Mouse (Mus musculus): ENCODE measurements around the gene Ctdspl. TPM values are rescaled to one million over a fixed set of nuclear protein-coding genes. Genes with fewer than 3 reads are reported as not detected.

The Ctdspl gene
- polyA plus RNA-seq, 1 experiment = 42.4 TPM

DNA sequence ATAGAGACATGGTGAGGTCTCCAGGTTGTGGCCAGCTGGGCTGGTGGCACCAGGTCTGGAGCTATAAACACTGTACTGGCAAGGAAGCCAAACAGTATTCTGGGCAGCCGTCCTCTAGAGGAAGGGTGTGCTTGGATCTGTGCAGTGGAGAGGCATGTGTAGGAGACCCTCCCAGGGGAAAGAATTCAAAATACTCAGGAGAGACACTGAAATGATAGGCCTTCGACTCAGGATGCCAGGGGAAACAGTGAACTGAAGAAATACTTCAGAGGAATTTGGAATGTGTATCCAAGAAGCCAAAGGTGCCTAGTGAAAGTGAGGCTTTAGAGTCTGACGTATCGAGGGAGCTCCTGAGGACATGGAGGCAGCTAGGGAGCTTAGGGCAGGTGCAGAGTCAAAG lies 23.4 kb downstream of the Ctdspl start:
- DNase-seq (ENCODE audit: low read depth) = no peak

DNA sequence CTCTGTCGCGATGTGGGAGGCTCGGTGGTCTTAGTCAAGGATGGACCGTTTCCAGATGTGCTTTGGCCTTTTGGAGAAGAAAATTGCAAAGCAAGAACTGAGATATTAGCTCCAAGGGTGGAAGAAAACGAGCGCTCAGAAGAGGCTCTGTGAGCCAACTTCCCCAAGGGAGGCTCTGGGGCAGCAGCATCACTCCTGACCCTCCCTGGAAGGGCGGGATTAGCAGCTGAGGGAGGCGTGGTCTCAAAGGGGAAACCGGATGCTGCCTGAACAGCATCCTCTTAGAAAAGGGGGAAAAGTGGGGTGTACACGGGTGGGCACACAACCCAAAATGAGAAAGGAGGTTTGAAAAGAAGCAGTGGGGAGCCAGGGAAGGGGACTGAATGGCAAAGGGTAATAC lies 23.8 kb downstream of the Ctdspl start:
- DNase-seq (ENCODE audit: low read depth) = no peak

DNA sequence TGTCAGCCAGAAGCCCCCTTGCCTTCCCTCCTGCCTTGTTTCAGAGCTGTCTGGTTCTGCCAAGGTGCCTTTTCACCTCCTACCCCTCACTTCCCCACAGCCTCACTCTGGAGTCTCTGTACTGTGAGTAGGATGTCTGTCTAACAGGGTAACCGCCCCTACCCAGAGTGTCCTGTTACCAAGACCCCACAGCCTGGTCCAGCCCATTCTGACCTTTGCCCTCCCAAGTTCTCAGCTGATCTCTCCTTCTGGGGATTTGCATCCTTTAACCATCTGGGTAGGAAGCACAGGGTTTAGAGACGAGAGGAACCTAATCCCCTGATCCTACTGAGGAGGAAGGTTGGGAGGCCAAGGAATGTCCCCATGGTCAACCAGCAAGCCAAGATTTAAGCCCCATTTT lies 24.5 kb downstream of the Ctdspl start:
- no peak for DNase-seq (ENCODE audit: low read depth)

DNA sequence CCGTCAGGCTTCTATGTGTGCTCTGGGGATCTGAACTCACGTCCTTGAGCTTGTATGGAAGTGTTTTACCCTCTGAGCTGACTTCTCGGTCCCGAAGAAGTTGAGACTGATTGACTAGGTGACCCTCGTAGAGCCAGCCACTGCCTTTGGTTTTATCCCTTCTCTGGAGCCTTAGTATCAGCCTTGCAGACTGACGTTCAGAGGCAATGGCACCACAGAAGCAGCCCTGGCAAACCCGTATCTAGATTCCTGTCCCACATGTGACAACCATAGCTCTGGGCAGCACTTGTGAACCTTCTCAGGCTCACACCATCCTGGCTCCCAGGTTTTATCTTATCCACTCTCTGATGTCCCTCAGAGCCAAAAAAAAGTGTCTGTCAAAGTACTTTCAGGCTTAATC lies 25.1 kb downstream of the Ctdspl start:
- DNase-seq (ENCODE audit: low read depth) = no peak

DNA sequence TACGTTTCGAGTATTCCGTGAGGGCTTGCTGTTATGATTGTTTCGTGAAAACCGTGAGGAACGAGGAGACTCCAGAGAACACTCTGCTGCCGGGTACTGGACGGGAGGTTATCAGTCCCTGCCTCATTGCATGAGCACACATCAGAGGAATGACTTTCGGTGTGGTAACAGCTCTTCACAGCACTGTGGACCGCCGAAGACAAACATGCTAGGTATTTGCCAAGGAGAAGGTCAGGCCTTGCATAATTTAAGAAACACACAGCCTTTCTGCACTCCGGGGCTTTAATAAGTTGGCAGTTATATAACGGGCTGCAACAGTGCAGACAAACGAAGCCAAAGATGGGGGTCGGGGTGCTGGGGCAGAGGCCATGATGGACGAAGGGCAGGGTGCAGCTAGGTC lies 25.9 kb downstream of the Ctdspl start:
- DNase-seq (ENCODE audit: low read depth) = no peak

DNA sequence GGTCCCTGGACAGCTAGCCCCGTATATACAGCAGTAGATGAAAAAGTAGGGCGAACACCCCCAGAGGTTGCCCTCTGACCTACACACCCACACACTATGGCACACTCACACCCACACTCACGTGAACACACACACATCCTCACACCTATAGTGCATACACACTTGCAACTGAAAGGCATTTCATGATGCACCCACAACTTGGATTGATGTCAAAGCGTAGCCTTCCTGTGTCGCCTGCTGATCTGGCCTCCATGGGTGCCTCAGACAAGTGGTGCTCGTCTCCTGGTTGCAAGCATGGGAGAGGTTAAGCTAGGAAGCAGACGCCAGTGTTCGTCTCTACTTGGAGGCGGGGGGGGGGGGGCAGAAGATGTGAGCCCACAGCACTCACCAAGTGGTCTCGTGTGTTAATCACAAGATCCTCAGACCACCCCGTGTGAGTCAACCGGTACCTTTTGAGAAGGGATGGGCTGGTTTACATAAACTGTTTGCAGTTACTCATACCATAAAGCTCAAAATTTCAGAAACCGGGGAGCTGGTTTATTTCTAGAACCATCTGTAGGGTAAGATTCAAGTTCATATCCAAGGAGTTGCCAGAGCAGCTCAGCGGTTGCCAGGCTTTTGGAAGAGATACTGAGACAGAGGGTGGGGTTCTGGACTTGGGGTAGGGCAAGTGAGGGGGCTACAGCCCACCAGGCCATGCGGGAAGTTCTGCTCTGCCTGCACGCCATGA lies 27.4 kb downstream of the Ctdspl start:
- DNase-seq (ENCODE audit: low read depth) = no peak

DNA sequence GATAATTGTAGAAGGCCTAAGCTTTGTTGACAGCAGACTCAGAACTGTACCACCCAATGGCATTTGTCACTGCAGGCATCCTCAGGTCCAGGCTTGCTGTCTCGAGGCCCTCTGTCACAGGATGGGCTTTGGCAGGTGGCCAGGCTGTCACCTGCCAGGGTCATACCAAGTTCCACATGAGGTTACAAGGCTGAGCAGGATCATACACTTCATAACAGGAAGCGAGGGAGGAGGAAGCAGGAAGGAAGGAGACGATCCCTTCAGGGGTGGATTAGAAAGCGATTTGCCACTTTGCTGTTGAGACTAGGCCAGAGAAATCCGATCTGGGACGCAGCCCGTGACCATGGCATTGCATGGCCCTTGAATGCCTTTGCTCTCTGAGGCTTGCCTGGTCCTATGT lies 32.5 kb downstream of the Ctdspl start:
- no peak for DNase-seq (ENCODE audit: low read depth)

DNA sequence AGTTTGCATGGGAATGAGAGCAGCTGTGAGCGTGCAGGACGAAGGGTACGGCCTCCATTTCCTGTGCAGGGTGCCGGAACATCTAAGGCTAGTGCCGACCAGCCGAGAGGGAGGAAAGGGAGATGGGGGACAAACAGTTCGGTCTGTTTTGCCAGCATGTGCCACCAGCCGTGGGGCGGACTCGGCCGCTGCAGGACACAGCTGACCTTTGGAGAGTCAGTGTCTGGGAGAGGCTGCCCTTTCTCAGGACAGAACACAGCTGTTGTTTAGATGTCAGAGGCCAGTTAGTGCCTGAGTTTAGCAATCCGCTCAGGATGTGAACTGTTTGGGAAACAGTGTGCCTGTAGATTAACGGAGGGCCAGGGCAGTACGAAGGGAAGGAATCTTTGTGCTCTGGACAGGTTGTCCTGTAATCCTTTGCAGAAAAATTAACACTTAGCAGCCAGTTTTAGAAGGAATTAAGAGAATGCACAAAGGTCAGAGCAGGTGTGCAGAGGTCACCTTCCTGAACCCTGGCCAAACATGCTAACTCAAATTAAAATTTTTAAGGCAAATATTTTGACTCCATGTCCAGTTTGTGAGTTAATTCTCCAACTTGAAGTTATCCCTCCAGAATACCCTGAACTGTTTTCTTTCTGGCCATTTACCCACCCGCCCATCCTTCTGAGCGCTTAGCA lies 34.3 kb downstream of the Ctdspl start:
- no peak for DNase-seq (ENCODE audit: low read depth)

DNA sequence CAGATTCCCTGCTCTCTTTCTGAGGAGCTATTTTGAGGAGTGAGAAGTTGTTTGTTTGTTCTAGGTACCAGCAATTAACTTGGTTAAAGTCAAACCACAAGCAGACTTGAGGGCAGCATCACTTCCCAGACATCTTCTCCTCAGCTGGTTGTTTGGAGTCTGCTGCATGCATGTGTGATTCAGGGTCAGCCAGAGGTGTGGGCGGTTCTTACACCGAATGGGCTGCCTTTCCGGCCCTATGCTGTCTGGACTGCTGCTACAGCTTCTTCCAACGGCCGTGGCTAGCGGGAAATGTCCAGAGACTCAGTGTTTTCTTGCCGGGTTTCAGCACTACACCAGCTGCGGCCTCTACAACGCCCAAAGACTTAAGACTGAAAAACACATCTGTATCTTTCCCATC lies 36.9 kb downstream of the Ctdspl start:
- no peak for DNase-seq (ENCODE audit: low read depth)

DNA sequence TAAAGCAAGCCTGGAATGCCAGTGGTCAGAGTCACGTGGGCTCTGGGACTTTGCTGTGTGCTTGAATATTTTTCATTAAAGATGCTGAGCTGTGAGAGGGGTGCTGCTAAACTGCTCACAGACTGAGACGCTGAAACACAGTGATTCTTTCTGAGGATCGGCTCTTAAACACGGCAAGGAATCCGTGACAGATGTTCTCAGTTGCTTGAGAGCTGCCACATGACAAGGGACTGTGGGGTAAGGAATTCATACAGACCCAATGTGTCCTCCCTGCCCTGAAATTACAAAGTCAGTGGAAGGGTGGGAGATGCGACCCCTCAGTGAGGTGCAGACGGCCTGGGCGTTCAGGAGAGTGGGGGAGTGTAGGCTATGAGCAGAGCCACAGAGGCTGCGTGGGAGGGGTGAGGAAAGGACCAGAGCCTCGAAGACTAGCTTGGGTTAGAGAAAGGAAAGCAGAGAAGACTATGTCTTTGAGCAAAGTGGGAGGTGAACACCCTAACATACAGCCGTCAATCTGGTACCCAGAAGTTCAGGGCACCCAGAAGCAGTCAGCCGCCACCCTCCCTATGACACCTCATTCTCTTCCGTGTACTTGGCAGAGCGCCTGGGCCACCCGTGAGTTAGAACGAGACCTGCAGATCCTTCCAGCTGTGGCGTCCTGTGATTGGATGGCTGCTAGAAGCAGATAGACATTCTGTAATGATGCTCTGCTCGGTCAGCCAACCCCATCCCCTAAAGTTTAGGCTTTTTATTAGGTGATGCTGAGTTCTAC lies 38.2 kb downstream of the Ctdspl start:
- no peak for DNase-seq (ENCODE audit: low read depth)

DNA sequence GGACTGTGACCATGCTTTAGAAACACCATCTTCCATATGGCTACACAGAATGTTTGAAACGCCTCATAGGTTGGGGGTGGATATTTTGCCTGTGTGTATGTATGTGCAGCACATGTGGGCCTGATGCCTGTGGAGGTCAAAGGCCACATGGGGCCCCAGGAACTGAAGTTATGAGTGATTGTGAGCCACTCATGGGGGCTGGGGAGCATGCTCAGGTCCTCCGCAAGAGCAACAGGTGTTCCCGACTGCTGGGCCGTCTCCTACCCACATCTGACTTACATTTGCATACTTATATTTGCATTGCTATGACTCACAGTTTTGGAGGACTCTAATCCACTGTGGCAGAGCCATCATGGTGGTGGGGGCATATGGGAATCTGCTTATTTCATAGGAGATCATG lies 43.6 kb downstream of the Ctdspl start:
- DNase-seq (ENCODE audit: low read depth) = no peak

DNA sequence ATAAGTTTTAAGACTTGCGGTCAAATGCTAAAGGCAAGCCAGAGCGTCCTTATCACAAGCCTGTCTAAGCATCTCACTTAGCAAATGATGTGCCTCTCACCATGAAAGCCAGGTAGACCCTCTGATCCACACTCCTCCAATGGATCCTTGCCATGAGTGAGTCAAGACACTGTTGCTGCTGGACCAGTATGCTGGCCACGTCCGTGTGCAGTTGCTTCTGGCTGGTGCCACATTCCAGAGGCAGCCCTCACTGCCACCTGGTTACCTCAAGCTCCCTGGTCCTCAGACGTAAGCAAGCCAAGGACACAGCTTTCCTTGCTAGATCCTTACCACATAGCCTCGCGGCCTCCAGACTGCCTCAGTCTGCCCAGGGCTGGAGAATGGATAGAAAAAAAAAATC lies 46.8 kb downstream of the Ctdspl start:
- DNase-seq (ENCODE audit: low read depth) = no peak

DNA sequence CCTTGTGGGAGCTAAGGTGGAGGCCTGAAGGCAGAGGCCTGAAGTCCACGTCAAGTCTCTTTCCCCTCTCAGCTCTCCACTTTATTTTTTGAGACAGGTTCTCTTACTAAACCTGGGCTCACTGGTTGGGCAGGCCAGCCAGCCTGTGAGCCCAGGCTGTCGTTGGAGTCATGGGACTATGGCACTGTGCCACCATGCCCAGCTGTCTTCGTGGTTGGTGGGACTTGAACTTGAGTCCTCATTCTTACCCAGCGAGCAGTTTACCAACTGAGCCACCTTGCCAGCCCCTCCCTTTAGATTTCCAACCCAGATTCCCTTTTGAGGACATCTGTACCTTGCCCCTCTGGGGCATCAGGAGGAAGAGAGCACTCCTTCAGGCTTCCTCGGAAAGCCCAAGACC lies 47.3 kb downstream of the Ctdspl start:
- no peak for DNase-seq (ENCODE audit: low read depth)

DNA sequence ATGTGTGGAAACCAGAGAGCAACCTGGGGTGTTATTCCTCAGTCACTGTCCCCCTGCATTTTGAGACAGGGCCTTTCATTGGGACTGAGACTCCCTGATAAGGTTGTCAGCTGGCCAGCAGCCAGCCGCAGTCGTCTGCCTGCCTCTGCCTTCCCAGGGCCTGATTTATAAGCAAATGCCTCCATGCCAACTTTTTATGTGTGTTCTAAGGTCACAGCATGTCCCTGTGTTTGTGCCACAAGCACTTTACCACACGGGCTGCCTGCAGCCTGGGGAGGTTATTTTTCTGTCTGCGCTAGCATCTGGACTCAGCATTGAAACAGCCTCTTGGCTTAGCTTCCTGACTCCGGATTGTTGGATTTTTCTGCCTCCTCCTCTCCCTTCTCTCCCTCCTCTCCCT lies 47.9 kb downstream of the Ctdspl start:
- no peak for DNase-seq (ENCODE audit: low read depth)

DNA sequence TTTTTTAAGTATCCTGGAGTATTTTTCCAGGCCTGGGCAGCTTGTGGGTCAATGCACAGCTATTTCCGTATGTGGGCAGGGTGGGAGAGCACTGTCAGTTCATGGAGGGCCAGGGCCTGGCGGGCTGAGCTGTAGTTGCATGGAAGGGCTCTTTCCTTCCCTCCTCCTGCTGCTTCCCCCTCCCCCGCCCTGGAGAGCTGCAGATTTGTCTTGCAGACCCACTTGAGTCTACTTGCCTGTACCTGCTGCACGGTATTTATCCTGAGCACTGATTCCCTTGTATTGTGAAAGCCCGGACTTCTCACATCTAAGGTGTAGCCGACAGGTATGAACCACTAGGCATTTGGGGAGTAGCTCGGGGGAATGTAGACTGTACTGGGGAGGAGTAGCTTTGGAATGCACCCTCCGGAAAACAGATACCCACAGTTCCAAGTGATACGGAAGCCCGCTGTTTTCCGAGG lies 49.0 kb downstream of the Ctdspl start:
- DNase-seq (ENCODE audit: low read depth) = no peak

DNA sequence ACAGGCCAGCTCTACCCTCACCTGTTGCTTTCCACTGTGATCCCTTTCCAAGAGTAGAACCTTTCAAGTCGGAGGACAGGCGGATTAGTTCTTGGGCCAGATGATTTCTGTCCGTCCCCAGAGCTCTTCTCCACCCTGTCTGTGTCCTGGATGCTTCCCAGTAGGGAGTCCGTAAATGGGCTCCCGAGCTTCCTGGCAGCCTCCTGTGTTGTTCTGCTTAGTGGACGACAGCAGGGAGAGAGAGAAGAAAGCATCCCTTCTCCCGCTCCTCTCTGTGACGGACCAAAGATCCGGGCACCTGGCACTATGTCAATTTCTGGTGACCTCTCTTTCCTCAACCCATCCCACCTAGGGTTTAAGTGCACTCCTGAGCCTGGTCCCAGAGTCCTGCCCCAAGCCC lies 49.5 kb downstream of the Ctdspl start:
- DNase-seq (ENCODE audit: low read depth) = no peak

DNA sequence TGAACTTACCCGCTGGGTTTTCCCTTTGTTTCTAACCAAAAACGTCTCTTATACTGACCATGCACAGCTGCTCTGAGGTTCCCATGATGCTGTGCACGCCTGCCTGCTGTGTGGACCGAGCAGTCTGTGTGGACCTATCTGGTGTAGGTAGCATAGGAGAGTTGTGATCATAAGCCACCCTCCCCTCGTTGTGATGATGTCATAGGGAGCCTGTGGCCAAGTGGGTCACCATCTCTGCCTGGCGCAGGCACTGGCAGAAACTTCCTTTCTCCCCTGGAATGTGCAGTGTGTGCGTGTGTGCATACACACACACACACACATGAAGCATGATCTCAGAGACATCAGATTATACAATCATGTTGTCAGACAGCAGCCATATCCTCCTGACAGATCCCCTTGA lies 50.3 kb downstream of the Ctdspl start:
- DNase-seq (ENCODE audit: low read depth) = no peak

DNA sequence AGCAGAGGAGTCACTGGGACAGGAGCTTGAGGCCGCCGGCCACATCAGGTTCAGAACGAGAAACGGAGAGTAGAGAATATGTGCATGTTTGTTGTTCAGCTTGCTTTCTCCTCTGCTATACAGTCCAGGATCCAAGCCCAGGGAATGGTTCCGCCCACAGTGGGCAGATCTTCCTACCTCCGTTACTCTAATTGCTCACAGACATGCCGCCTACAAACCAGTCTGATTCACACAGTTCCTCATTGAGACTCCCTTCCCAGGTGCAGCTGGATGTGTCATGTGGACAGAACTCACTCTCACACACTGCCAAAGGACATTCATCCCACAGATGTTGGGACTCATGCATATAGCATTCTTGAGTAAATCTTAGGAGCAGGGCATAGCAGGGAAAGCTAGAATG lies 51.2 kb downstream of the Ctdspl start:
- no peak for DNase-seq (ENCODE audit: low read depth)

DNA sequence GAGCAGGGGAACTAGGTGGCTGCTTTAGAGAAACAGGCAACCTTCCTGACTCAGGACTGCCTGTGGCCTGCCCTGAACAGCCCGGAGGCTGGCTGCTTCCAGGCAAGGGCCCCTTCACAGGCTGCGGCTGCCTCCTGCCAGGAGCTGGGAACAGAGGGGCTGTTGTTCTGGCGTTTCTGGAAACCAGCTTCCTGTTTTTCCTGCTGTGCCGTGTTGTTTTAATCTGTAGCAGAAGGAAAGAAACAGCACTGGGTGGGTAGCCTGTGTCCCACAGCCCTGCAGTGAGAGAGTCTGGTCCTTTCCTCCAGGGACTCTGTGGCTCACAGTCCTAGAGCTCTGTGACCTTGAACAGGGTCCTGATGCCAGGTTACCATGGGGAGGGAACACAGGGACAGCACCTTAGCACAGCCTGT lies 54.2 kb downstream of the Ctdspl start:
- no peak for DNase-seq (ENCODE audit: low read depth)

DNA sequence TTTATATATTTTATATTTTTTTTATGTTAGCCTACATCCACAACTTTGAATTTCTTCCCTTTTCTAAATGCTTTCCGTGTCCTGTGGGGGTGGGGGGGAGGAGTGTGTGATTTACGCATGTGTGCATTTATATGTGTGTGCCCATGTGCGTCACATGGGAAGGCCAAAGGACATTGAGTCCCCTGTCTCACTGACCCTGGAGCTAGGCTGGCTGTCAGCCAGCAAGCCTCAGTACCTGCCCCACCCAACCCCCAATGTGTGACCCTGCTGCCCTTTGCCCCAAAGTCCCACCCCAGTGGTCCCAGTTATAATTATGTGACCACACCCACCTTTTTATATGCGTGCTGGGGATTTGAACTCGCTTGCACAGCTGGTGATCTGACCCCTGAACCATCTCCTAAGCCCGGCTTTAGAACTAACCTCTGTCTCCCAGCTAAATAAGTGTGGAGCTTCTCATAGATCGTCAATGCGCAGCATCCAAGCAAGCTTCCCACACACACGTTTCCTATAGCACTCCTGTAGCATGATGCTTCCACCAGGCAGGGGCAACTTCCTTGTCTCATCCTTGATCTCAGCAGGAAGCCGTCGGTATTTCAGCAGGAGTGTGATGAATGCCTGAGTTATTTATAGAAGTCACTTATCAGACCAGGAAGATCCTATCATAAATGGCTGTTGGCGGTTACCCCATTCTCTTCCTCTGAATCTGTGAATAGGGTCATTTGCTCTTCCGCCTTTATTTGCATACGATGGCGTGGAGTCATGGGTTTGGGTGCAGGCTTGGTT lies 58.6 kb downstream of the Ctdspl start:
- DNase-seq (ENCODE audit: low read depth) = no peak

DNA sequence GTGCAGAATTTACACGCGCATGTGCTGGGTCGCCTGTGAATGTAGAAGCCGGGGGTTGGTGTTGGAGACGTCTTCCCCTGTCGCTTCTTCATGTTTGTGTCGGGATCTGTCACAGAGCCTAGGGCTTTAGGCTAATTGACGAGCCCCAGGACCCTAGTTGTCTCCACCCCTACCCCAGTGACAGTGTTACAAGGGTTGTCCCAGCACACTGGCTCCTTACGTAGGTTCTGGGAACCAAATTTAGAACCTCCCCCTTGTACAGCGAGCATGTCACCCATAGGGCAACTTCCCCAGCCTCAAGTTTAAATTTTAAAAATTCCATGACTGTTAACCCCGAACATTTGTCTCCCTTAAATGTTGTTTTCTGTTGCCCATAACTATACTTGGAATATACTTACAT lies 60.0 kb downstream of the Ctdspl start:
- no peak for DNase-seq (ENCODE audit: low read depth)

Data from gonadal fat pad, adult 2 months (tissue).